ENCODE assay signal across 19 mouse cellular contexts in the genomic region with DNA sequence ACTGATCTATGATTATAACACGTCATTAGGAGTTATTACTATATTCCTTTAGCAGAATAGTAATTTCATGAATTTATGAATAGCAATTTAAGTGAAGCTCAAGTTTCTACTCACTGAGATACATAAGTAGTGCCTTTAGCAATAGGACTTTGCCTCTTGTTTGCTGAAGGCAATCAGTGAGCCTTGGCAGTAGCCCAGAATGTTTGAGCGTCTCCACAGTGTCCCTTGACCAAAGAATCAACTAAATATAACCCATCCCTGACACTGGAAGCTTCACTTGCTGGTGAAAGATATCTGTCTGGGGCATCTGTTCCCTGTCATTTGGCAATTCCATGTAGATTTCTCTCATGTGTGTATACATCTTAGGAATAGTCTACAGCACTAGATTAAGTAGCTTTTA.
A peak's percentile ranks its signal among the peaks of the same experiment; 100 is the strongest.
DNase-seq lines count a peak whose midpoint lies in the region; ATAC-seq lines count a peak whose summit lies in the region.
"Had no signal": no experiment of that assay in that cellular context is flagged by ENCODE, and none has a peak within 500 bp of the region (broad histone marks: within the 10 kb centered on the region; RNA-seq: fewer than 3 reads in every experiment).

No protein-coding gene starts in this region.

- 79% methylated on average over 2 of the region's 2 CpGs for WGBS in forebrain, embryonic 16.5 days

- H3K9ac ChIP-seq in forebrain, embryonic 16.5 days (replicated peaks; ENCODE audit: low read depth, low read length): no peak overlapping the region
- H3K9ac ChIP-seq: forebrain, embryonic 15.5 days; hindbrain, embryonic 13.5 days had no signal

- H3K9me3 ChIP-seq in forebrain, embryonic 16.5 days (ENCODE audit: control insufficient read depth, low read length): peaks cover 4% of the 10 kb centered on the region; the same call in 1 of the 2 replicates
- H3K9me3 ChIP-seq: forebrain, embryonic 15.5 days; hindbrain, embryonic 13.5 days had no signal

- no peak overlapping the region for H3K27ac ChIP-seq in forebrain, embryonic 16.5 days (ENCODE audit: low read length)
- H3K27ac ChIP-seq: forebrain, embryonic 15.5 days; hindbrain, embryonic 13.5 days; stomach, postnatal 0 days had no signal

- no peaks in the 10 kb centered on the region for H3K27me3 ChIP-seq in forebrain, embryonic 16.5 days (replicated peaks; ENCODE audit: control insufficient read depth, insufficient read depth, low read length)
- H3K27me3 ChIP-seq: CH12.LX; forebrain, embryonic 15.5 days; hindbrain, embryonic 13.5 days had no signal

- H3K4me1 ChIP-seq in forebrain, embryonic 16.5 days (replicated peaks; ENCODE audit: control insufficient read depth, insufficient read depth, low read length): no peaks in the 10 kb centered on the region
- H3K4me1 ChIP-seq: forebrain, embryonic 15.5 days; hindbrain, embryonic 13.5 days had no signal

- DNase-seq in cerebellum, postnatal 10 days: peak; percentile 60 to 61
- no peak for DNase-seq in cerebellum, adult 9-10 months
- DNase-seq in kidney, adult 9 months: peak; percentile 61
- DNase-seq in kidney, adult 18-20 months: no peak
- DNase-seq in lung, postnatal 14 days: peak; percentile 23
- no peak for DNase-seq in lung, postnatal 4 days
- peak; percentile 25 for DNase-seq in yolk sac, embryonic 10.5 days (ENCODE audit: low spot score)
- DNase-seq: adrenal gland, postnatal 25 days; cerebellum, adult 8-10 months; midbrain, embryonic 14.5 days; right cerebral cortex, adult 18-20 months; spleen, adult 18-20 months; thymus, postnatal 25 days had no signal

- no peak overlapping the region for H3K4me2 ChIP-seq in forebrain, embryonic 16.5 days (ENCODE audit: low read length)
- H3K4me2 ChIP-seq: forebrain, embryonic 15.5 days; hindbrain, embryonic 13.5 days had no signal

- no peaks in the 10 kb centered on the region for H3K36me3 ChIP-seq in forebrain, embryonic 16.5 days (ENCODE audit: control insufficient read depth, insufficient read depth)
- H3K36me3 ChIP-seq: forebrain, embryonic 15.5 days had no signal

- no peak for ATAC-seq in forebrain, embryonic 16.5 days
- ATAC-seq: forebrain, embryonic 15.5 days; intestine, embryonic 16.5 days had no signal

- no peak overlapping the region for H3K4me3 ChIP-seq in forebrain, embryonic 16.5 days (replicated peaks; ENCODE audit: low read length)
- H3K4me3 ChIP-seq: forebrain, embryonic 15.5 days; hindbrain, embryonic 13.5 days had no signal

Comparison
In these comparisons a context has a peak if more than half of its experiments do, and no peak if none do; other contexts are left out.
1. DNase-seq: peak in cerebellum, postnatal 10 days (2 of 2), kidney, adult 9 months (single experiment), lung, postnatal 14 days (single experiment) and yolk sac, embryonic 10.5 days (single experiment); none in cerebellum, adult 9-10 months (single experiment), kidney, adult 18-20 months (single experiment) and lung, postnatal 4 days (0 of 2).